Mouse (Mus musculus) c-Kit-positive CD71-positive TER-119-negative erythroid progenitor cells, embryonic 14.5 days (primary cell): Measurements from ENCODE around the gene Dpp10.

ENCODE experiments used
- DNase-seq: peaks from one replicate; pipeline ENCODE4 v3.0.0-alpha.2; 2013; ENCODE audit warnings: low read depth

The Dpp10 gene

DNA sequence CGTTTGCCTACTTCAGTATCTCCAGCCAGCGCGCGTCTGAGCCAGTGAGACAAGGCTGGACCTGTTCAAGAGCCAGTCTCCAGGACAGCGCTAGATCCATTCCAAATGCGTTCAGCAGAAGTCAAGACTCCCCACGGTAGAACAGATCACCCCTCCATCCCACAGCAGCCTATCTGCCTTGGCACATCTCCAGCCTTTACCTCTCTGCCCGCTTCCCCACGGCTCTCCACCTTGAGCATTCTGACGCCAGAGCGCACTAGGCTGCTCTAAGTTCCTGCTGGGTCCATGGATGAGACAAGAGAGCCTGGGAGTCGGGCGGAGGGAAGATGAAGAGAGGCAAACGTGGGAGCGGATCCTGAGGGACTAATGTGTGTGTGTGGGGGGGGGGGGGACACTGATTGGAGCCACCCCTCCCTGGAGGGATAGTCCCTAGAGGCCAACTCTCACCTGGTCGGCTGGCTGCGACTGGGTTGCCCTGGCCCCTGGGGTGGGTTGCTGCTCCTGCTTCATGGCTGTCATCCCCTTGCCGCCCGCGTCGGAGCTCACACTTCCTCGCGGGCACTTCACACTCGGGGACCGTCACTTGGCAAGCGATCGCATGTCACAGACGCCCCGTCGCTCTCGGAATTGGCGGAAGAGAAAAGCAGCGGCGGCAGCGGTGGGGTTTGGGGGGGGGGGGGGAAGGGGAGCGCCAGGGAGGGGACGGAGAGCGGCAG, at the start of gene Dpp10:
Dpp10 (minus strand) TSS at position 635 of the 716 bp plus-strand sequence.
- DNase-seq: no peak

DNA sequence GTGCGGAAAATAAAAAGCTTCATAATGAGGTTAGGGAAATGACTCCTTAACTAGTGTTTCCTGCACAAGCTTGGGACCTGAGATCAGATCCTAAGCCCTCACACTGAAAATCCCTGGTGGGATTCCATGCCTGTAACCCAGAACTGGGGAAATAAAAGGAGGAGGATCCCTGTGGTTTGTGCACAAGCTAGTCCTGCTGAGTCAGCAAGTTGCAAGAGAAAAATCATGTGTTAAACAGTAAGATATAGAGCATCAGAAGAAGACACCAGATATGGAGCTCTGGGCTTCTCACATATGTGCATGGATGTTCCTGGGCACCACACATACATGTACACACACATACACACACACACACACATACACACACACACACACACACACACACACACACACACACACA, 3.2 kb upstream of the Dpp10 start:
- DNase-seq: no peak

DNA sequence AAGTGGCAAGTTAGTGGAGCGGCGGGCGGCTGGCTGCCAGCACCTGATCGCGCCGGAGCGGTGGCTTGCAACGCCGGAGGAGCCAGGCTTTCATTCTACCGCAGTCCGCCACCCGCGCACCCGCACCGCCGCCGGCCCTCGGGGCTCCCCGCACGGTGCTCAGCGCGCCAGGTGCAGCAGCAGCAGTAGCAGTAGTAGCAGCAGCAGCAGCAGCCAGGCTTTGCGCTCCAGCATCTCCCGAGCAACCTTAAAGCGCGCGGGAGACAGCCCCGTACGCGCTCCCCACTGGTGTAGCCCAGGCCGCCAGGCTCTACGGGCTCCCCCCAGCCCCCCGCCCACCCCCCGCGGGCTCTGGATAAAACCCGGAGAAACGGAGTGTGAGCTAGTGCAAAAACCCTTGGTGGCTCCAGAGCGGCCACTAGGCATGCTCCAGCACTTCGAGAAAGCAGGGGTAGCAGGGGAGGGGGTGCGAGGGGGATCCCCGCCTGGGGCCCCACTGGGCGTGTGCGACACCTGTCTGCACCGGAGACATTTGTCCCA, 472 bp upstream of the Dpp10 start:
- no peak for DNase-seq

DNA sequence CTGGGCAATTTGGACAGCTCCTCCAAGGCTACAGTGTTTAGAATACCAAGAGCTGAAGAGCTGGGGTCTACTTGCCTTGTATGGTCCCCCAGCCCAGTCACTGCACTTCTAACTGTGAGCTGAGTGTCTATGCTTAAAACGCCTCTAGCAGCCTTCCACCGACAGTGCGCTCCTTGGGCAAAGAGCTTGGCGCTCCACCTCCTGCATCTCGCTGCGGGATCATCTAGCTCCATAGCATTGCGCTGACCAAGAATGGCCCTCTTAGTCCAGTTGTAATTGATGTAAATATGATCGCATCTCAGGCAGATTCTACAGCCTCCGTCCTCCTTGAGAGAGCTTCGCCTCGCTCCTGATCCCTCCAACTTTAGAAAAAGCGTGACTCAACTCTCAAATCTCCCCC, 1.2 kb downstream of the Dpp10 start:
- DNase-seq: no peak

DNA sequence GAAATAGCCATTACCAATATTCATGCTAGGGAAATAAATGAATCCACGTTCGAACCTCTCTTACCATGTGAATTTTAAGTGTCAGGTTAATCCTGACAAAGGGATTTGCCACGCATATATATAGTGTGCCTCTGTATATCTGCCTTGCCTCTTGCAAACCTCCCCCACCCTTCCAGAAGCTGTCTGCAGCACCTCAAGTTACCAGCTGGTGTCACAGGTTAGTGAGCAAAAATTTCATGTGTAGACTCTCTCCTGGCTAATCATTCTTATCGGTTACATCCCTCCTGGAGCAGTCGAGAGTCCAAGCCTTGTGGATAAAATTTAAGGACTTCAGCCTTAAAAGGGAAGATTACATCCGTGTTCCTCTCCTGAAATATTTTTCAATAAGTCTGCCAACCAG, 1.9 kb downstream of the Dpp10 start:
- DNase-seq: no peak

DNA sequence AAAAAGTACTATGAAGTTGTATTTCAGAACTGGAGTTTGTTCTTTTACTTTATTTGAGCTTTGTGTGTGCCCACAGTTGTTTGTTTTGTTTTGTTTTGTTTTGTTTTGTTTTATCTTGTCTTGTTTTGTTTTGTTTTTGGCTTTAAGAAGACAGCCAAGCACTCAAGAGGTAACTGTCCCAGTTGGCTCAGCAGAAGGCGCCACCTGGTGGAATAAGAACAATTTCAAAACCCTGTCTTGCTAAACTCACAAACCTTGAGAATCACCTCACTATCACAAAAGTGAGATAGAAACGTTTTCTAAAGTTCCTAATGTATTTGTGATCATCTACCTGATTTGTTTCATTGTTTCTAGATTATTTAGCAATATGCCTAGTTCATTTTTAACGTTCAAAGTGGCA, 3.8 kb downstream of the Dpp10 start:
- no peak for DNase-seq

DNA sequence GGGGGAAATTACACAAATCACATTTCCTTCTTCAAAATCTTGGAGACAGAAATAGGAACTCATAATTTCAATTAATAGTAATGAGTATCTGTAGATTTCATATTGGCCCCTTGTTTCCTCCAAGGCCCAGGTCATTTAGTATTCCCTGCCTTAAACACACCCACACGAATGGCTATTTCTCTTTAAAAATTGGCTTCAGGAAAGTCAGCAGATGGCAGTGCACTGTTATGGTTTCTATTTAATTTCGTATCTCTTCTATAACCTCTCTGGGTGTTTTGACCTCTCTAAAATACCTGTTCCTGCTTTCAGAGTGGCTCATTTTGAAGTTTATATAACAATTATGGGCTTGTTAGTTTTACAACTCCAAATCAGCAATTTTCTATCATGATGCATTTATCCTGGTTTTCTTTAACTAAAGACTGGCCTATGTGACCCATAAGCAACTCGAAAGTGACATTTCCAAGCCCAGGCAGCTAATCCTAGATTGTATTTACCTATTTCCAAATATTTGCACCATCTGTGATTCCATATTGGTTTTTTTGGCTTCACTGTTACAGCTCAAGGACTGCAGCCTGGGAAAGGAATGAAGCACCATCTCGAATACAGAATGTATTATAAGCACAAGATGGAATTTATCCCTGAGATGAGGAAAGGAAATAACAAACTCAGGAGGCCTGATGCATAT, 9.9 kb downstream of the Dpp10 start:
- no peak for DNase-seq

DNA sequence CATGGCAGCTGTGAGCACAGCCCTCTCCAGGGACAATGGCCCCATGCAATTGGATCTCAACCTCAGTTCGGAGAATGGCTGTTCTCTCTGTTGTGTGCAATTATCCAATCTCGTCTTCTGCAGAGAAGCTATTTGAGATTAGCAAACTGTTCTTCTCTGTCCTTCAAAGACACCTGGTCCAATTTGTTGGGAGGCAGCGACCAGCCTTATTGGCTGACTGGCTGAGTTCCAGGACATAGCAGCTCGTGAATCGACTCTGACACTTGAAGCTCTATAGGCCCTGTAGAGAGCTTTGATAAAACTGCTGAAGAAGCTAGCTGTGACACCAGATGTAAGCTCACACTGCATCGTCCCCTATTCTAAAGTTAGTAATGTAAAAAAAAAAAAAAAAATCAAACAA, 12.7 kb downstream of the Dpp10 start:
- no peak for DNase-seq

DNA sequence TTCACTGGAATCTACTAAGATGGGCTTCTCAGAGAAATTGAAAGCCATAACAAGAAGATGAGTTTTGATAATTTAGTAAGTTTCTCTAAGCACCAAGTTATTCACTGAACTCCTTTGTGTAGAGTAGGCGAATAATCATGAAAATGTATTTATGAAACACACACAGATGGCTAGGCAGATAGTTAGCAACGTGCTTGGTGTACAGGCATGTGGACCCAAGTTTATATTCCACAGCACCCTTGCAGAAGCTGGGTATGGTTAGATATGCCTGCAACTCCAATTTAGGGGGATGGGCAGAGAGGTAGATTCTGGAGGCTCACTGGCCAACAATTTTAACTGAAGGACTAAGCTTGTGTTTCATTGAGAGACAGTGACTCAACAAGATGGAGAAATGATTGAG, 13.4 kb downstream of the Dpp10 start:
- DNase-seq: no peak

DNA sequence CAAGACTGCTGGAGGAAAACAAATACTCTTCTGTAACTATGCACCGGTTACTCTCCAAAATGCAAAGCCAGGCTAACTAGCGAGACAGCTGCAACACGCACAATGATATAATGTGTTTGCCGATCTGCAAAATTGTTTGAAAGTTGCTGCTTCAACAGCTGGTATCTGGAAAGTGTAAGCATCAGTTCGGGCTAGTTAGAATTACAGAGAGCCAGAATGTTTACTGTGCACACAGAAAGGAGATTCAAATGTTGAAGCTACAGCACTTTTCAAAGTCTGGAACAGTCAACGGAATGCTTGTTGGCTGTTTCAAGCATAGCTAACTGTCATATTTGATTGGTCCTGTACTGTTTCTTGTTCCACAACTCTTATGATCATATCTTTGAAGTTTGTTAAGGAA, 42.6 kb downstream of the Dpp10 start:
- DNase-seq: no peak

DNA sequence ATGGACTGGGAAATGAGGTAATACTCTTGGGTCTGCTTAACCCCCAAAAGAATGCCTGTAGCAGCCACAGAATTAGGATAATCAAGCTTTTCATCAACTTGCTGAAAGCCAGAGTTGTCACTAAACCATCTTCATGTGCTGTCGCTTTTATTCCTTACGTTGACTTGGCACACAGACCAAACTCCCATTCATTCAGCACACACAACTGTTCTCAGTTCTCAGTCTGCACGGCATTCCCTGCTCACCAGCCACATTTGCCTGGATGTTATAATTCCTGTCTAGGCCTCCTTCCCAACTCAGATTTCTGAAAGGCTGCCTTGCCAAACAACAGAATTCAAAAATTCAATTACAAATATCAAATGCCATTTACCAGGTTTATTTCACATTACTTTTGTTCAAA, 49.6 kb downstream of the Dpp10 start:
- DNase-seq: no peak

DNA sequence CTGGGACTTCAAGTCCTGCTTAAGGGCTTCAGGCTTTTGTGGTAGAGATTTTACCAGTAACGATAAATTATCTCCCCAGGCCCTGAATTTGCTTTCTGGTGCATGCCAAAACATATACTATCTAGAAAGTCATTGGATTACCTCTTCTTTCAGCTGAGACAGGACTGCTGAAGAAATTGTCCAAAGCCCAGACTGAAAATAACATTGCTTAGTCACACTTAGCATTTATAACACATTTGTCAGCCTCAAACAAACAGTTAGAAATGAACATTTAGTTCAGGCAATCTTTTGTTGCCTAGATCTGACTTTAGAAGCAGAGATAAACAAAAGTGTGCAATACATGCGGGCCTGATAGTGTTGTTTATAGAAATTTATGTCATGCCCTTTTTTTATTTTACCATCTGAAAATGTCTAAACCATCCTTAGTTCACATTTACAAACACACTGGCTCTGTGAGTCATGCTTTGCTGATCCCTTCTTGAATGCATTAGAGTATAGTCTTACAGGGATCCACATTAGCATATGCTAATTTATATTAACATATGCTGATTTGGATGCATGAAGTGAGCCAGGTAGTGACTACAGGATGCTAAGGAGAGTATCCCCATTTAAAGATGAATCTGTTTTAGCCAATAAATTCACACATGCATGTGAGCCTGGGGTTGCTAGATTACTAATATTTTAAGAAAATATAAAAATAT, 59.9 kb downstream of the Dpp10 start:
- DNase-seq: no peak

DNA sequence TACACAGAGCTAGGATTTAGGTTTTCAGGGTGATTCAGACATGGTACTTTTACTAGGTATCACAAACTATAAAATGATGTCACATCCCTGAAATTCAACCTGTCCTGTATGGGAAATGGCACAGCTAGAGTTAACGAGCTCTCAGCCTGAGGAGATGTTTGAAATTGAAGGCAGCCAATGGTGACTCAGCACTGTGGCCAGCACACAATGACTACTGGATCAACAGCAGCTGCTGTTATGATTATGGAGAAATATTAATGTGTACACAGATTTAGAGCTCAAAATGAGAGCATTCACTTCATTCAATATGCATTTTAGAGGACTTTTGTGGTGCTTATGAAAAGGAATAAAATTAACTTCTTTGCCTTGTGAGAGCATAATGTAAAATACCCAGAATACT, 66.8 kb downstream of the Dpp10 start:
- DNase-seq: no peak

DNA sequence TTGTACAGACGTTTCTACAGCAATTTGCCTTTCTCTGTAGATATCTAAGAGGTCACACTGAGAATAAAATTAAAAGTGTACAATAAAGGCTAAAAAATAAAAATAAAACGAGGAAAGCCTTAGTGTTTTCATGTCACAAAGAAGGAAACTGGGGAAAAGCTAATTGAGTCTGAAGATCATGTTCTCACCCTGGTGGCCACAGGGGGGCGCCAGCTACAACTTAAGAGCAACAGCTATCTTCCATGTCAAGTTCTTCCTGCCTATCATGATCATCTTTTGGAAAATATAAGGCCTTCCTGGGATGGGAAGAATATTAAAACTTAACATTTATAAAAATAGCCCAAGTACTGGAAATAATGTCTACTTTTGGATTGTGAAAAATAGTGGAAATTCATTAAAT, 70.7 kb downstream of the Dpp10 start:
- no peak for DNase-seq

DNA sequence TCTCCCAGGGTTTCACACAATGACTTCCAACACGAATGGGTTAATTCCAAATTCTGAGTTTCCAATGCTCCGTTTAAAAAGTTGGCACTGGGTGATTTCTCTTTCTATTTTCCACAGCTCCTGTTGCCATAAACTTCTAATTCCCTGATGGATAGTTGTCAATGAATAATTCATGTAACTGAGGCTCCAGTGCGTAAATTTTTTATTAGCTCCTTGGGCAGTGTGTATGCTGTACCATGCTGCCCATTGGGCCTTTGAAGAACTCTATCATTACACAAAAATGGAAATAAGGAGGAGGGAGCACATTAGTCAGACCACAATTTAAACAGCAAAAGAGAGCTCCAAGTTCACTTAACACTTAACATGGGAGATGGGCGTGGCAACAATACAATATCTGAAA, 99.2 kb downstream of the Dpp10 start:
- no peak for DNase-seq

DNA sequence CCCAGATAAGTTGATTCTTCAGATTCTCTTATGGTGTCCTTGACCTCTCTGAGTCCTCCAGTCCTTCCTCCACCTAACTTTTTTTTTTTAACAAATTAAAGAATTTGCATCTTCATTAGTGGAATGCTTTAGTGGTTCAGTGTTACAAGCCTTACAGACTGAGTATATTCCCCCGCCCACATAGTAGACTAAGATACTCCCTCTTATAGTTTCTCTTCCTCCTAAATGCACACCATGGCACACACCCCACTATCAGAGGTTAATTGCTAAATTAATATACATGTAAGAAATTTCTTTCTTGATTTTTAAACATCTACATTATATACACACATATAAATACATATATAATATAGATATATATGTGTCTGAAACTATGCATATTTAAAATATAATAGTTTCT, 104.5 kb downstream of the Dpp10 start:
- DNase-seq: no peak

DNA sequence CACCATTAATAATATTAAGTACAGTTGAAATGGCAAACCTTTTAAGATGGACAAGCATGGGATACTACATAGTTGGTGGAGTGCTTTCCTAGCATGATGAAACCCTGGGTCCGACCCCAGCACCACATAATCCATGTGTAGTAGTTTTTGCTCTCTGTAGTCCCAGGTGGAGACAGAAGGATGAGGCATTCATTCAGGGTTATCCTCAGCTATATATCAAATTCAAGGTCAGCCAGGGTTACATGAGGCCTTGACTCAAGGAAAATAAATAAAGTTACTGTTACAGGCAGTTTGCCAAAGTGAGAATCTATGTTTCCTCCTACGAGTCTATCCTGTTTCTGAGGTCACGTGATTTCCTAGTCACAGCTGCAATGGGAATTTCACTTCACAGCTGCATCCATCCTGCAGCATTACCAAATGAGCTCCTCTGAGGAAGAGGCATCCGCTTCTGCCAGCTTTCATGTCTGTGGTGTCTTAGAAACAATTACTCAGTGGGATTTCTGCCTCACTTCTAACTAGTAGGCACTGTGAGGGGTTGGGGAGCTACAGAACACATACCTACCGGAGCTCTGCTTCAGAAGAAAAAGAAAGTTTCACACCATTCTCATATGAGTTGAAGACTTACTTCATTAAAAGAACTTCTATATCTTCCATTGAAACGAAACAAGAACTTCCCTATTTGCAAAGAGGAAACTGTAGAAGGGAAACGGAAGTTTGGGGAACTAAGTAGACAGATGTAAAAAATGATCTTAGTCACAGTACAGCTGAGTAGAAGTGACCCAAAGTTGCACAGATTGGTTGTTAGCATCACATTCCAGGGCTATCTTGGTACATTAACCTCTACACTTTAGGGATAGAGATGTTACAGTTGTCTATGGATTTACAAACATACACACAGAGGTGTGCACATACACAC, 111.3 kb downstream of the Dpp10 start:
- DNase-seq: no peak

DNA sequence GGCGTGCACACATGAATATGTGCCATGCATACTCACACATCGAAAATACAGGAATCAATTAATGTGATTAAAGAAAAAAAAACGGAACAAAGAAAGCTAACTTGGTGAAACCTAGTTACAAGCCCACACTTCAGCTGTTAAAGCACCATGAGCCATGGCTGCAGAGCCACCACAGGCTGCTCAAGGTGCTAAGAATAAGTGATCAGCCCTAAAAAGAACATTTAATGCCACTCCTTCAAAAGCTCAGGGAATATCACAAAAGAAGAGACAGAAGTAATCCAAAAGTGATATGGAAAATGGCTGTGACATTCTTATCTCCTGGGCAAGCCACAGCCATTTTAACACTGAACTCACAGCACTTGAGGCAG, 117.4 kb downstream of the Dpp10 start:
- no peak for DNase-seq

DNA sequence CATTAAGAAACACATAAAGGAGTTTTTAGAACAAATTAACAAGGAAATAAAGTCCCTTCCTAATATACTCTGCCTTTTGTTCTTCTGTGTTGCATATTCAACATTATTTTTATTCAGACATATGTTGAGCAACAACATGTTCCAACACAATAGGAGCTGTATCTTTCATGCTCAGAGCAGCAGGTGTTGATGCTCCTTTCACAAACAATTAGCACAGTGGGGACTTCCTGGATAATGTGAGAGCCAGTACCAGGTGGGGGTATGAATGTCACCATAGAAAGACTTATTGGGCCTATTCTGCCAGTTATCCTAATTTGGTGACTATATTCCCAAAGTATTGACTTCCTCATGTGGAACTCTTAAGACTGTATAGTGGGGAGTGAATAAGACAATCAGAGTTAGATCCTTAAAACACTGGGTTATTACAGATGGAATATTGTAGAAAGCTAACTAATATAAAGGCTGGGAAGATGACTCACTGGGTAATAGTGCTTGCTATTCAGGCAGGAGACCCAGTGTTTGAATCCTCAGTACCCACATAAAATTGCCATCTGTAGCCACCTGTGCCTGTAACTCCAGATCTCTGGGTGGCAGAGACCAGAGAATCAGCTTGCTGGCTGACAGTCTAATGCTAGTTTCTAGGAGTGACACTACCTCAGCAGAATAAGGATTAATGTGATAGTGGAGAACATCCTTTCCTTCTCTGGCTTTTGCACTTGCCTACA, 117.9 kb downstream of the Dpp10 start:
- DNase-seq: no peak

DNA sequence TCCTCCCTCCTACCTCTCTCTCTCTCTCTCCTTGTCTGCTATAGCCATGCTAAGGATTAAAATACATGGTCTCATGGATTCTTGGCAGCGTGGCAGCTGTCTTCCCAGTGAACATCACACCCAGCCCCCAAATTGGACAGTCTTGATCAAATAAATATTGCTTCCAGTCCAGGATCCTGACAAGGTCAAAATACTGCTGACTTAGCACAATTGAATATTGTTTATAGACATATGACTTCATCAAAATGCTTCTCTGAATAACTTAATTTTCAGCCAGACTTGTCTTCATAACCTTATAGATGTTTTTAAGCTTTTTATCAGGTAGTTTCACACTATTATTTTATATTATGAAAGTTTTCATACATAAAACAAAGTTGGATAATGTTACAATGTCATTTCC, 120.5 kb downstream of the Dpp10 start:
- DNase-seq: no peak

DNA sequence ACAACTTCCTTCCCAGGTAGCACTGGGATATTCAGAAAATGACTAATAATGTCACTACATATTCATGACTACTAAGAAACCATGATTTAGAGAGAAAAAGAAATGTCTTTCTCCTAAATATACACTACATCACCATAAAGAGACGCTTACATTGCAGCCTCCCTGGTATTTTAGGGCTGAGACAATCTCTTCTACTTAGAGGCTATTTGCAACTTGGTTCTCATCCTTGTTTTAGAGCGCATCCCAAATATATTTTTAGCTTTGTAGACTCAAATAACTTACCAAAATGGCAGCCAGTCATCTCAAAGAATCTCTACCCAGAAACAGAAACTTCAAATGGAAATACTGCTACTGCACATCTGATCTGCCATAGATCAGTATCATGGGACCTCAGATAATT, 121.5 kb downstream of the Dpp10 start:
- DNase-seq: no peak
